Mouse (Mus musculus) forebrain, embryonic 15.5 days (tissue): ENCODE results near the gene Akap11. TPM values are rescaled to one million over a fixed set of nuclear protein-coding genes. Genes with fewer than 3 reads are reported as not detected.
A peak's percentile ranks its signal among the peaks of the same experiment; 100 is the strongest.

Experiments used
- ATAC-seq: fragments of 200-750 bp; cut with Nextera tagmentation; replicated peaks from 2 replicates; pipeline ENCODE4 v1.8.0; 2017; ENCODE audit warnings: mild to moderate bottlenecking, moderate TSS enrichment, moderate library complexity
- H3K27ac ChIP-seq: fragments of 300-500 bp; sonication (generic); replicated peaks from 2 replicates; pipeline ENCODE4 v1.5.1; 2015; ENCODE audit warnings: mild to moderate bottlenecking, inconsistent platforms
- H3K27me3 ChIP-seq: fragments of 300-500 bp; sonication (generic); 2 replicates; pipeline ENCODE4 v1.6.1; 2015; ENCODE audit warnings: inconsistent platforms
- H3K36me3 ChIP-seq: fragments of 300-500 bp; sonication (generic); 2 replicates; pipeline ENCODE4 v1.6.1; 2015; ENCODE audit warnings: mild to moderate bottlenecking, inconsistent platforms
- H3K4me1 ChIP-seq: fragments of 300-500 bp; sonication (generic); 2 replicates; pipeline ENCODE4 v1.6.1; 2015; ENCODE audit warnings: inconsistent platforms
- H3K4me2 ChIP-seq: fragments of 300-500 bp; sonication (generic); replicated peaks from 2 replicates; pipeline ENCODE4 v1.6.1; 2015; ENCODE audit warnings: mild to moderate bottlenecking, inconsistent platforms
- H3K4me3 ChIP-seq: fragments of 300-500 bp; sonication (generic); 2 replicates; pipeline ENCODE4 v1.5.1; 2015; ENCODE audit warnings: mild to moderate bottlenecking, inconsistent platforms
- H3K9ac ChIP-seq: fragments of 300-500 bp; sonication (generic); replicated peaks from 2 replicates; pipeline ENCODE4 v1.6.1; 2015; ENCODE audit warnings: mild to moderate bottlenecking, inconsistent platforms
- H3K9me3 ChIP-seq: fragments of 300-500 bp; sonication (generic); 2 replicates; pipeline ENCODE4 v1.6.1; 2016; ENCODE audit warnings: inconsistent platforms
- WGBS: fragments of 180-500 bp; shearing (Covaris S2); methylation state at CpG from one replicate; pipeline ENCODE4 v1.1.7; 2015; ENCODE audit warnings: mixed read lengths; 5-methylcytosine and 5-hydroxymethylcytosine counted together
- polyA plus RNA-seq: library from polyadenylated mRNA; unstranded; fragments of >200 nt; fragmentation: Nextera tagmentation; extraction: Ambion mirVana; gene quantifications from 2 replicates; pipeline ENCODE4 v1.2.1, GENCODE M21; 2015

Gene Akap11
- polyA plus RNA-seq, 1 experiment from 2014 or later: 39.2 TPM

DNA sequence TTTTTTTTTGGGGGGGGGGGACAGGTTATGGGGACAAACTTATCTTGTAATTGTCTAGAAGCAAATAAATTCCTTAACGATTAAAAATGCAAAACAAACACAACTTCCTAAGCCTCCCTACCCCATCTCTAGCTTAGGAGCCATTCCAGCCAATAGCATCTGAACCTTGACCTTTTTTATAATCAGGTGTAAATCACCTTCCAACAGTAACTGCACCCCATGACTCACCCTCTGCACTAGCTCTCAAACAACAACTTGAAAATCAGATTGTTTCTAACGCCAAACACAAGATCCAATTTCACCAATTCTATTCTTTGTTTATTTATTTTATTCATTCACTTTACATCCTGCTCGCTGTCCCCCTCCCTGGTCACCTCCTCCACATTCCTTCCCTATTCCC lies 10.1 kb downstream of the Akap11 start:
- H3K27me3 ChIP-seq: no peaks in the 10 kb centered on the region
- 85% methylated on average over 3 of the region's 3 CpGs for WGBS
- H3K27ac ChIP-seq: no peak overlapping the region
- no peaks in the 10 kb centered on the region for H3K9me3 ChIP-seq
- no peak overlapping the region for H3K9ac ChIP-seq
- H3K4me1 ChIP-seq: peaks cover 2% of the 10 kb centered on the region
- no peak for ATAC-seq
- peaks cover 4% of the 10 kb centered on the region; the same call in 1 of the 2 replicates for H3K36me3 ChIP-seq
- no peak overlapping the region for H3K4me3 ChIP-seq
- no peak overlapping the region for H3K4me2 ChIP-seq

DNA sequence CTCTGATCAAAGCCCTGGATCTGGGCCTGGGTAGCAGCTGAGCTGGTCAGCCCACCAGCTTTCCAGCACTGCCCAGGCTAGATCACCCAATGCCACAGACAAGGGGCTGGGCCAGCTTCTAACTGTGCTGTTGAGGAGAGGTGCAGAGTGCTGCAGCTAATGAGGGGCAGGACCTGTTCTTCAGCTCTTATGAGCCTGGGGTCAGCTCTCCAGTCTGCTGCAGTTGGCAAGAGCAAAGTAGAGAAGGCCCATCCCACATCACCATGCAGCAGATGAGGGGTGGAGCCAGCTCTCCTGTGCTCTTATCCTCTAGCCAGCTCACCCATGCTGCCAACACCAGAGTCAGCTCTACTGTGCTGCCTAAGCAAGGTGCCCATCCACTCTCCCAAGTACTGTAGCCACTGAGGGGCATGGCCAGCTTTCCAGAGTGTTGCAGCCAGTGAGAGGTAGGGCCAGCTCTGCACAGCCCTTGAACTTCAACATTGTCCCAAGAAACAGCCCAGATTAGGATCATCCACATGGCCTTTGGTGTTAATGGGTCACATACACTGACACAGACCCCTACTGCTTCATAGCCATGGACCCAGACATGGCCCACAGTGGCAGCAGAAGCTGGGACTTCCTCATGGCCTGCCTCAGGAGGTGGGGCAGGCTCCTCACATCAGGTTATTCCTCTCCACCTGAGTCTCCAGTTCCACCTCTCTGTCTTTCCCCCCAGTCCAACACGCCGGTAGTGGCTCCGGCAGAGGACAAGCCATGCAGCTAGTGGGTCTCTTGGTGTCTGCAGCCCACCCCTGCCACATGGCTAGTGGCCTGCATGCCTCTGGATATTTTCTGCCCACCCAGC lies 10.8 kb downstream of the Akap11 start:
- Histone ChIP-seq H3K9ac (no peak overlapping the region), H3K36me3 (peaks cover 6% of the 10 kb centered on the region; the same call in 1 of the 2 replicates), H3K4me3 (no peak overlapping the region), H3K27ac (no peak overlapping the region), H3K4me1 (no peaks in the 10 kb centered on the region; the same call in 1 of the 2 replicates), H3K4me2 (no peak overlapping the region), H3K9me3 (no peaks in the 10 kb centered on the region), H3K27me3 (no peaks in the 10 kb centered on the region)
- peak; percentile 41; the same call in 1 of the 2 replicates for ATAC-seq
- WGBS: 97% methylated on average over 3 of the region's 3 CpGs

DNA sequence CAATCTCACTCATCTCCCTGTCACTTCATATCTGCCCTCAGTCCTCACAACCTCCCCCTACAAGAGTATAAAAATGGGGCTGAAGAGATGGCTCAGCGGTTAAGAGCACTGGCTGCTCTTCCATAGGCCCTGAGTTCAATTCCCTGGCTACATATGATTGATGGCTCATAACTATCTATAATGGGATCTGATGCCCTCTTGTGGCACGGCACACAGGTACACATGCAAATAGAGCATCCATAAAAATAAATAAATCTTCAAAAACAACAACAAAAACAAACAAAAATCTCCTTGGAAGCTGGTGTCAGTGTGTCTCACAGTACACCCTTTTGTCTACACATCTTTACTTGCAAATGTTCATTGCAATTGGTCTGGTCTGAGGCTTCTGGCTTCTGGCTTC lies 11.5 kb downstream of the Akap11 start:
- Histone ChIP-seq H3K27ac (no peak overlapping the region), H3K4me2 (no peak overlapping the region), H3K4me1 (no peaks in the 10 kb centered on the region; the same call in 1 of the 2 replicates), H3K9me3 (no peaks in the 10 kb centered on the region), H3K9ac (no peak overlapping the region), H3K4me3 (no peak overlapping the region), H3K36me3 (peaks cover 9% of the 10 kb centered on the region; the same call in 1 of the 2 replicates), H3K27me3 (no peaks in the 10 kb centered on the region)
- WGBS: 95% methylated on average over 2 of the region's 2 CpGs
- no peak for ATAC-seq

DNA sequence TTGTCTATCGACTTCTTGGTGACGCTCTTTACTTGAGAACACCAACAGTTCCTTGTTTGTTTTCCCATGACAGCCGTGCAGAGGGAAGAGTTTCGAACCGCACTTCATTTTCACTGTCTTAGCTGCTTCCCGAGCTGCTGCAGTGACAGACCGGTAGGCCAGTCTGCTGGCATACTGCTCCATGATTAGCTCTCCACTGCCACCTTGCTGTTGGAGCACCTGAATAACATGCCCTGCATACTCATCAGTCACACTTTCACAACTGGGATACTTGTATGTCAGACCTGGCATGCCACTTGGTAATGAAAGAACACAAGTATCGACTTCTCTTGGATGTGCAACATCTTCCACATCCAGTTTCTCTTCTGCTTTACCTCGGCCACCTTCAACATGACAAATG lies 25.9 kb downstream of the Akap11 start:
- no peak for ATAC-seq
- peaks cover 75% of the 10 kb centered on the region for H3K36me3 ChIP-seq
- no peak overlapping the region for H3K4me2 ChIP-seq

DNA sequence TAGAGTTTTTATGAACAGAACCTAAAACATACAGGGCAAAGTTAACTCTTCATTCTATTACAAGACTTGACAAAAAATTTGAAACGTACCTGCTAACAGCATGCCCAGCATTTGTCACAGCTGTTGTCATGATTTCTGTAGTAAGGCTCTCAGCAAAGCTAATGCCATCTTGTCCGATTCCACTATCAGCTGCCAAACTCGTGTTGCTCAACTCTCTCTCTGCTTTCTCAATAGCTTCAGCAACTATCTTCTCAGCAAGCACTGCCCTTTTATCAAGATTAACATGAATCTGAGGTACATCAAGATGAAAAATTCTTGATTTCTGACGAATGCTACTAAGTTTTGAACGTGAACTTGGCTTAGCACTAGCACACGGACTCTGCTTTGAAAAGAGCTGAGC lies 26.8 kb downstream of the Akap11 start:
- Histone ChIP-seq H3K36me3 (peaks cover 79% of the 10 kb centered on the region), H3K9ac (no peak overlapping the region), H3K4me1 (no peaks in the 10 kb centered on the region), H3K4me2 (no peak overlapping the region), H3K27ac (no peak overlapping the region), H3K27me3 (no peaks in the 10 kb centered on the region), H3K4me3 (no peak overlapping the region), H3K9me3 (no peaks in the 10 kb centered on the region)
- 93% methylated on average over 6 of the region's 6 CpGs for WGBS
- no peak for ATAC-seq

More for the DNA sequence above, 25.9 kb downstream of the Akap11 start:
- H3K27ac ChIP-seq: no peak overlapping the region
- no peaks in the 10 kb centered on the region for H3K4me1 ChIP-seq
- no peaks in the 10 kb centered on the region for H3K27me3 ChIP-seq
- no peak overlapping the region for H3K4me3 ChIP-seq
- 83% methylated on average over 9 of the region's 9 CpGs for WGBS
- no peaks in the 10 kb centered on the region for H3K9me3 ChIP-seq
- H3K9ac ChIP-seq: no peak overlapping the region

DNA sequence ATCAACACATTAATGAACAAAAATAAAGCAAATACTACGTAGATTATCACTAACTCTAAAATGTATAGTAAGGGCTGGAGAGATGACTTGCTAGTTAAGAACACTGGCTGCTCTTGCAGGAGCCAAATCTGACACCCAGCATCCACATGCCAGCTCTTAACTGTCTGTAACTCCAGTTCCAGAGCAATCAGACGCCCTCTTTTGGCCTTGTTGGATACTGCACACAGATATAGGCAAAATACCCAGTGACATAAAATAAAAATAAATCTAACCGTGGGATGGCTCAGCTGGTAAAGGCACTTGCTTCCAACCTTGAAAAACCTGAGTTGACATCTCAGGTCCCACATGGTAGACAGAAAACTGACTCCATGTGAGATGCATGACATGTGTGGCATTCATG lies 36.0 kb downstream of the Akap11 start:
- no peak overlapping the region for H3K27ac ChIP-seq
- no peak overlapping the region for H3K9ac ChIP-seq
- no peaks in the 10 kb centered on the region for H3K9me3 ChIP-seq
- no peak overlapping the region for H3K4me3 ChIP-seq
- H3K4me2 ChIP-seq: no peak overlapping the region
- no peak for ATAC-seq
- peaks cover 37% of the 10 kb centered on the region for H3K36me3 ChIP-seq
- H3K4me1 ChIP-seq: no peaks in the 10 kb centered on the region
- WGBS: 75% methylated on average over 3 of the region's 3 CpGs
- no peaks in the 10 kb centered on the region for H3K27me3 ChIP-seq

DNA sequence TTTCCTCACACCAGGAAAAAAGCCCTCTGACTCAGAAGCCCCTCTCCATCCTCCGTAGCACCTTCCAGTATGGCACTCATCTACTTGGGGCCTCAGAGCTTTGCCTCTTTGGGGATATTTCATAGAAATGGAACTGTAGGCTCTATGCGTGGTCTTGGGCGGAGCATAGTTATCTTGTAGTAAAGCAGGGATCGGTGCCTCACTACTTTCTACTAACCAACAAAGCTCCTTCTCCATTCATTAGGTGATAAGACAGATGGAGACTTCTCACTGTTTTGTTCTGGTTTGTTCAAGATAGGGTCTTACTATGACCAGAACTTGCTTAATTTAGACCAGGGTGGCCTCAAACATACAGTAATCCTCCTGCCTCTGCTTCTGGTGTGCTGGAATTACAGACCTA lies 39.9 kb downstream of the Akap11 start:
- ATAC-seq: no peak
- H3K4me1 ChIP-seq: no peaks in the 10 kb centered on the region
- H3K27me3 ChIP-seq: no peaks in the 10 kb centered on the region
- WGBS: 94% methylated on average over 4 of the region's 4 CpGs
- H3K4me3 ChIP-seq: no peak overlapping the region
- no peak overlapping the region for H3K4me2 ChIP-seq
- H3K9ac ChIP-seq: no peak overlapping the region
- no peaks in the 10 kb centered on the region for H3K9me3 ChIP-seq
- H3K36me3 ChIP-seq: peaks cover 47% of the 10 kb centered on the region
- no peak overlapping the region for H3K27ac ChIP-seq

DNA sequence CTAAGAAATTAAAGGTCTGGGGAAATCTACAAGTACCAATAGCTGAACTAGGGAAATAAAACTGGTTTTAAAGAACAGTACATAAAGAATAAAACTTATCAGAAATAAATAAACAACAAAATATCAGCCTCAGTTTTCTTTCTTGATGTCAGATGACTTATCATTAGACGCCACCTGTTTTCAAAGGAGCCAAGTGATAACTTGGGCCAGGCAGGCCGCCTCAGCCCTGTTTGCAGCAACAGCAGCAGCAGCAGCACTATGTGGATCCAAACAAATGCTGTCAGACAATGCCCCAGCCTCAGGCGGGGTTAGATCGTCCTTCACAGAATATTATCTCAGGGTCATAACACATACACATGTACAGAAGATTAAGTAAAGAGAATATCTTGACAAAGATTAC lies 41.4 kb downstream of the Akap11 start:
- ATAC-seq: no peak
- WGBS: 85% methylated on average over 4 of the region's 4 CpGs
- peaks cover 46% of the 10 kb centered on the region for H3K36me3 ChIP-seq
- H3K4me1 ChIP-seq: no peaks in the 10 kb centered on the region
- no peaks in the 10 kb centered on the region for H3K9me3 ChIP-seq
- H3K4me3 ChIP-seq: no peak overlapping the region
- H3K9ac ChIP-seq: no peak overlapping the region
- no peak overlapping the region for H3K27ac ChIP-seq
- no peak overlapping the region for H3K4me2 ChIP-seq
- no peaks in the 10 kb centered on the region for H3K27me3 ChIP-seq

DNA sequence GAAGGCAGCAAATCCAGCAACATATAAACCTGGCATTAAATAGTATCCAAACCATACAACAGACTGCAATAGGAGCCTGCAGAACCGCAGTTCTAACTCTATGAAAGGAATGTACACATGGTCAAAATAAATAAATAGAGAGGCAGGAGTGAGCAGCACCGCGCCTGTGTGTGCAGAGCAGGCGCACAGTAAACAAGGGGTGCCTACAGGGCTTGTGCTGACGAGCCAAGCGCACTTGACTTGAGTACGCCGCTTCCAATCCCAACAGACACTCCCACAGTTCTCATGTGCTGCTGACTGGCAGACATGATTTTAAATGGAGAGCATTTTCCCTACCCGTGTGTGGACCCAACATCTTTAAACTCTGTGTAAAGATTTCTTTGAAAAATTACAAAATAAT lies 44.0 kb downstream of the Akap11 start:
- no peak overlapping the region for H3K4me2 ChIP-seq
- peaks cover 31% of the 10 kb centered on the region for H3K36me3 ChIP-seq
- no peaks in the 10 kb centered on the region for H3K4me1 ChIP-seq
- 79% methylated on average over 9 of the region's 9 CpGs for WGBS
- H3K4me3 ChIP-seq: no peak overlapping the region
- no peak for ATAC-seq
- no peak overlapping the region for H3K9ac ChIP-seq
- H3K9me3 ChIP-seq: no peaks in the 10 kb centered on the region
- H3K27me3 ChIP-seq: no peaks in the 10 kb centered on the region
- no peak overlapping the region for H3K27ac ChIP-seq

DNA sequence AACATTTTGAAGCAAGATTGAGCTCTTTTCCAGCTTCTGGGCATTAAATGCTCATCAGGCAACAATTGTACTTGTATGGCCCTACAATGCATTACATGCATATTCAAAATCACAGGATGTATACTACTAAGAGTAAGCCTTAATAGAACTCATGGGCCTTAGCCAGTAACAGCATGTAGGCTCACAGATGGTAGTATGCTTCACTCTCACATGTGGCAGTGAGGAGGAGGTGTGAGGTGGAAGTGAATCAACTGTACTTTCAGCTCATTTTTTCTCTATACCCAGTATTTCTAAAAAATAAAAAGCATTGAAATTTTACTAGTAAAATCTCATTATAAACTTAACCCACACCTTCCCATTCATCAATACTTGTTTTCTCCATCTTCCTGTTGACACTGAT lies 45.2 kb downstream of the Akap11 start:
- H3K9ac ChIP-seq: no peak overlapping the region
- no peak overlapping the region for H3K4me2 ChIP-seq
- H3K36me3 ChIP-seq: peaks cover 27% of the 10 kb centered on the region
- ATAC-seq: no peak
- no peaks in the 10 kb centered on the region for H3K9me3 ChIP-seq
- H3K4me3 ChIP-seq: no peak overlapping the region
- no peaks in the 10 kb centered on the region for H3K4me1 ChIP-seq
- H3K27ac ChIP-seq: no peak overlapping the region
- no peaks in the 10 kb centered on the region for H3K27me3 ChIP-seq

DNA sequence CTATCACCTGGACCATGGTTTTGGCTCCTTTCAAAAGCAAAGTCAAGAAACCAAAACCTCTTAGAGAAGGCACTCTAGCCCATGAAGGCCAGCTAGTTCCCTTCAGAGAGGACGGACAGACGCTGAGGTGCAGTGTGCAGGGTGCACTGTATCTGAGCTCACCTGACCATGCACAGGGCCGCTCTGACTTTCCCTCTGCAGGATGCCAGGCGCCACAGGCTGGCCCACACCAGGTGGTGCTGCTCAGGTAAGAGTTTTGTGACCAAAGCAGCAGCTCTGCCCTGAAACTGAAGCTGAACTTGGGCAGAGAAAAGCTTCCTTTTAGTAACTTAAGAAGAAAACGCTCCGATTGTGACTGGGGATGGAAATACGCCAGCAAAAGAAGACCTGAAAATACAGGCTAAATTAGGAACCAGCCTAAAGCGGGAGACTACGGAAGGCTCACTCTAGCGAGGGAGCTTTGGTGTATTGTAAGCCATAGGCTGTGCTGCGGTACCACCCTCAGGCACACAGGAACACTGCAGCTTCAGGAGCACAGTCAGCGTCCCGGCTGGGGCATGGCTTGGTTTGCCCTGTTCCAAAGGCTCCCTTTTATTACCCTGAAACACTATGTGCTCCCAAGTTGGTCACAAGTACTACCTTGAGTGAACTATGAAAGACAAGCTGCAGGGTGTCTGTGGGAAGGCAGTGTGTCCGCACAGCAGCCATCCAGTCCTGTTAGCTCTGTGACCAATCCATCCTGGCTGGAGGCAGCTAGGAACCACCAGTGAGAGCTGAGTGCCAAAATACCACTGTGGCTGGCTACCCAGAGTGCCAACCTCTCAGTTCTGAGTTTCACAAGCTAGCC lies 54.0 kb downstream of the Akap11 start:
- Histone ChIP-seq H3K9me3 (no peaks in the 10 kb centered on the region), H3K4me3 (no peak overlapping the region), H3K27ac (no peak overlapping the region), H3K27me3 (no peaks in the 10 kb centered on the region), H3K4me2 (peak overlapping the region; percentile 10; the same call in 1 of the 2 replicates), H3K36me3 (no peaks in the 10 kb centered on the region), H3K9ac (no peak overlapping the region), H3K4me1 (peaks cover 3% of the 10 kb centered on the region; the same call in 1 of the 2 replicates)
- ATAC-seq: peak; percentile 95
- WGBS: 19% methylated on average over 14 of the region's 14 CpGs

DNA sequence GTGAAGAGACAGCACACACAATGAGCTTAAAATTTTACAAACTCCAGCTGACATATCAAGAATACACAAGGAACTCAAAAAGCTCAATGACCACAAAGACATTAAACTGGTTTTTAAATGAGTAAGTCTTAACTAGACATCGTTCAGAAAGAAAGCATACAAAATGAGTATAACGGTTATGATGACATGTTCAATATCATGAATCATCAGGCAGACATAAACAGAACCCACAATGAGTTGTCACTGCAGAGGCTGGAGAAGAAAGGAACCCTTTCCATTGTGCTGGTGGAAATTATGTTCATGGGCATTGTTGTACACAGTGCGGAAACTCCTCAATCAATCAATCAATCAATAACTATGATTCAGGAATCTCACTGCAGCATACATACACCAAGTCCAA lies 62.5 kb downstream of the Akap11 start:
- Histone ChIP-seq H3K27ac (no peak overlapping the region), H3K4me3 (no peak overlapping the region), H3K9me3 (no peaks in the 10 kb centered on the region), H3K4me2 (no peak overlapping the region), H3K9ac (no peak overlapping the region), H3K4me1 (no peaks in the 10 kb centered on the region), H3K27me3 (no peaks in the 10 kb centered on the region), H3K36me3 (no peaks in the 10 kb centered on the region)
- WGBS: 92% methylated on average over 3 of the region's 3 CpGs
- no peak for ATAC-seq
